Mouse (Mus musculus) kidney, postnatal 0 days (tissue): ENCODE results near the gene Shtn1. TPM values are rescaled to one million over a fixed set of nuclear protein-coding genes. Genes with fewer than 3 reads are reported as not detected.

Experiments
- ATAC-seq: fragments of 200-750 bp; cut with Nextera tagmentation; replicated peaks from 2 replicates; pipeline ENCODE4 v1.8.0; 2017; ENCODE audit warnings: low read depth, moderate number of reproducible peaks, moderate TSS enrichment, moderate library complexity; ENCODE audit not compliant: low FRiP score
- DNase-seq: peaks from one replicate; pipeline ENCODE4 v3.0.0-alpha.2; 2016; ENCODE audit warnings: low spot score
- H3K27ac ChIP-seq: fragments of 300-500 bp; sonication (generic); 2 replicates; pipeline ENCODE4 v1.5.1; 2014; ENCODE audit warnings: mild to moderate bottlenecking
- H3K27me3 ChIP-seq: fragments of 300-500 bp; sonication (generic); 2 replicates; pipeline ENCODE4 v1.6.1; 2014; ENCODE audit warnings: low read length, mixed read lengths; ENCODE audit not compliant: insufficient read depth
- H3K36me3 ChIP-seq: fragments of 300-500 bp; sonication (generic); 2 replicates; pipeline ENCODE4 v1.6.1; 2014; ENCODE audit warnings: low read length, mixed read lengths; ENCODE audit not compliant: insufficient read depth
- H3K4me1 ChIP-seq: fragments of 300-500 bp; sonication (generic); replicated peaks from 2 replicates; pipeline ENCODE4 v1.6.1; 2014; ENCODE audit warnings: antibody characterized with exemption, low read length, mixed read lengths; ENCODE audit not compliant: insufficient read depth
- H3K4me2 ChIP-seq: fragments of 300-500 bp; sonication (generic); 2 replicates; pipeline ENCODE4 v1.6.1; 2014; ENCODE audit warnings: mild to moderate bottlenecking, low read length, moderate library complexity, mixed read lengths
- H3K4me3 ChIP-seq: fragments of 300-500 bp; sonication (generic); replicated peaks from 2 replicates; pipeline ENCODE4 v1.5.1; 2014; ENCODE audit warnings: low read depth, low read length
- H3K9ac ChIP-seq: fragments of 300-500 bp; sonication (generic); 2 replicates; pipeline ENCODE4 v1.6.1; 2014; ENCODE audit warnings: low read depth, low read length
- H3K9me3 ChIP-seq: fragments of 300-500 bp; sonication (generic); replicated peaks from 2 replicates; pipeline ENCODE4 v1.6.1; 2016; ENCODE audit warnings: low read length, inconsistent platforms, mixed read lengths
- CTCF ChIP-seq: IDR thresholded peaks from 2 replicates; pipeline ENCODE4 v1.5.1; 2016; ENCODE audit warnings: antibody characterized with exemption, low read depth, mild to moderate bottlenecking, moderate library complexity
- WGBS: fragments of 180-500 bp; shearing (Covaris S2); extraction: QIAGEN DNeasy Blood & Tissue Kit; methylation state at CpG from one replicate; pipeline ENCODE4 v1.1.7; 2014; 5-methylcytosine and 5-hydroxymethylcytosine counted together
- polyA plus RNA-seq: library from polyadenylated mRNA; unstranded; fragments of >200 nt; fragmentation: Nextera tagmentation; extraction: Ambion mirVana; gene quantifications from 2 replicates; pipeline ENCODE4 v1.2.1, GENCODE M21; 2015

The Shtn1 gene
- polyA plus RNA-seq, 1 experiment from 2014 or later, result 3.4 TPM

DNA sequence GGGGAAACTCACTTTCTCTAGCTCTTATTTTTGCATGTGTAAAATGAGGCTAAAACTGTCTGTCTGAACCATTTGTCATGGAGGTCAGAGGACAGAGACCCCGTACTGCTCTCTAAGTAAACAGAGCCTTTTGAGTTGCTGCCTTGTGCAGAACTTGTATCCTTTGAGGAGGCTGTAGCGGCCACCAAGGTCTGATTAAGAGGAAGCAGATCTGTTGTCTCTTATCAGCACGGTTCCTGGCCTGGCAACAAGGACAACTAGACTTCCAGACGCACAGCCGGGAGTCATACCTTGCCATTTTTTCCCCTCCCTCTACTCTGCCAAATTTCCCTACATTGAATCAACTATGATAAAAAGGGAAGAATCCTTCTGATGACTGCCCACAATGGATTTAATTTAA lies 18.5 kb downstream of the Shtn1 start:
- no peaks in the 10 kb centered on the region for H3K27me3 ChIP-seq
- H3K4me3 ChIP-seq, result no peak overlapping the region
- H3K9ac ChIP-seq, result no peak overlapping the region
- no peak overlapping the region for H3K27ac ChIP-seq
- no peak overlapping the region for H3K4me2 ChIP-seq
- 36% methylated on average over 5 of the region's 5 CpGs for WGBS
- no peaks in the 10 kb centered on the region for H3K9me3 ChIP-seq
- ATAC-seq (no peak), DNase-seq (no peak)
- no peaks in the 10 kb centered on the region for H3K36me3 ChIP-seq
- H3K4me1 ChIP-seq, result no peaks in the 10 kb centered on the region
- TF ChIP-seq CTCF, result no peak

GRCm38 (mm10) chr19:59054632-59054951 lies 21.3 kb downstream of the Shtn1 start:
- Histone ChIP-seq H3K27ac (no peak overlapping the region), H3K4me3 (no peak overlapping the region), H3K4me1 (no peaks in the 10 kb centered on the region), H3K36me3 (no peaks in the 10 kb centered on the region), H3K4me2 (no peak overlapping the region), H3K9ac (no peak overlapping the region), H3K27me3 (no peaks in the 10 kb centered on the region), H3K9me3 (no peaks in the 10 kb centered on the region)
- WGBS, result 63% methylated on average over 6 of the region's 6 CpGs
- no peak for ATAC-seq
- TF ChIP-seq CTCF, result no peak
- no peak for DNase-seq

DNA sequence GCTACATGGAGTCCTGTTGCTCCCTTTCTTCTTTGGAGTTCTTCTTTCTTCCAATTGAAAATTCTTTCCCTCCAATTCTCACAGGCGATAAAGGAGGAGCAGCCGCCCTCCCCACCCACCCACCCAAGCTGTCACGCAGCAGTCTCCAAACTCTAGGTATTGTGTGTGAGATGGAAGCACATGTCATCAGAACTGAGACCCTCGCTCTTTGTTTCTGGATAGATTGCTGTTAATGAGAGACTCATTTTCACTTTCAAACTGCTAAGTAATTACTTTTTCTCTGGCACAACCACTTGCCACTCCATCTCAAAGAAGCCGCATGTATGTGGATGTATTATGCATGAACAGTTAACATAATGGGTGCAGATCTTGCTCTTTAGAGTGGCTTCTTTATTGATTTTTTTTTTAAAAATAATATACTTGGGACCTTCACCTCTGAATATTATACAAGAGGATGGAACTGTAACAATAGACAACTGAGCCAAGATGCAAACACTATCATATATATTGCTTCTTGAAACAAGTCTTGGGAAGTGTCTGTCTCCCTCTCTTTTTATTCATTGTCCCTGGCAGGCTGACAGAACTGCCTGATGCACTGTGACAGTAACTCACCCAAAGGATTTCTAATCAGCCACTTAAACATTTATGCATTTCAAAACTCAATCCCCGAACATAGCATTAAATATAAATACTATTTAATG lies 21.8 kb downstream of the Shtn1 start:
- 92% methylated on average over 6 of the region's 6 CpGs for WGBS
- no peaks in the 10 kb centered on the region for H3K4me1 ChIP-seq

DNA sequence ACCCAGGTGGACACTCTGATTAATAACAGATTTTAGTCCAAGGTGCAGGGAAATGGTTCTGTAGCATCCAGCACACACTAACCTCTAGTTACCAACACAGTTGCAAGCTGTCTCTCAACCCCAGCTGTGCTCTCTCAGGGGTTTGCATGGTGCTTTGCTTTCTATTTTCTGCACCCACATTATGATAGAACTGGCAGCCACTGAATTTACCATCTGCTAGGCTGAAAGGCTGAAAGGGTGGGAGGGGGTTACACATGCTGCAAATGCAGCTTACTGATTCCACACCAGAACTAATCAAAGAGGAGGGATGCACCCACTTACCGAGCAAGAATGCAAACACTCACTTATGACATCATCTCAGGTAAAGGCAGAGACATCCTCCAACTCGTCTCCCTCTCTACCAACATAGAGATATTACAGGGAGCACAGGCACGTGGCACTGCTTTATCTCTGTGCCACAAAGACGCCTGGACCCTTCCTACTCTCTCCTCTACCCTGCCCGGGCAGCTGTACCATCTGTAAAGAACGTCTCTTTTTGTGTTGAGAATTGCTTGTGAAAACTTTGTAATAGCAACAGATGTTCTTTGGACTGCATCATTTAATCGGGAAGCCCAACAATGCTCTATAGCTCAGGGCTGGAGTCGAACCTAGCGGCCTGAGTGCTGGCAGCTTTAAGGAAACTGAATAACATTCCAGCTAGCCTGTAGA lies 23.0 kb downstream of the Shtn1 start:
- ATAC-seq, result no peak
- Histone ChIP-seq H3K9ac (no peak overlapping the region), H3K36me3 (no peaks in the 10 kb centered on the region), H3K27me3 (no peaks in the 10 kb centered on the region), H3K4me1 (no peaks in the 10 kb centered on the region), H3K9me3 (no peaks in the 10 kb centered on the region), H3K4me2 (no peak overlapping the region), H3K4me3 (no peak overlapping the region), H3K27ac (no peak overlapping the region)
- no peak for TF ChIP-seq CTCF
- DNase-seq, result no peak
- 81% methylated on average over 9 of the region's 9 CpGs for WGBS

More for the DNA sequence above, 21.8 kb downstream of the Shtn1 start:
- Histone ChIP-seq H3K9me3 (no peaks in the 10 kb centered on the region), H3K9ac (no peak overlapping the region), H3K4me3 (no peak overlapping the region), H3K27ac (no peak overlapping the region), H3K36me3 (no peaks in the 10 kb centered on the region), H3K27me3 (no peaks in the 10 kb centered on the region), H3K4me2 (no peak overlapping the region)
- no peak for TF ChIP-seq CTCF
- ATAC-seq (no peak), DNase-seq (no peak)

GRCm38 (mm10) chr19:59052053-59052452 lies 23.8 kb downstream of the Shtn1 start:
- Histone ChIP-seq H3K27ac (no peak overlapping the region), H3K4me1 (no peaks in the 10 kb centered on the region), H3K9ac (no peak overlapping the region), H3K36me3 (no peaks in the 10 kb centered on the region), H3K4me2 (no peak overlapping the region), H3K9me3 (no peaks in the 10 kb centered on the region), H3K27me3 (no peaks in the 10 kb centered on the region), H3K4me3 (no peak overlapping the region)
- ATAC-seq (no peak), DNase-seq (no peak)
- 72% methylated on average over 4 of the region's 4 CpGs for WGBS
- no peak for TF ChIP-seq CTCF

DNA sequence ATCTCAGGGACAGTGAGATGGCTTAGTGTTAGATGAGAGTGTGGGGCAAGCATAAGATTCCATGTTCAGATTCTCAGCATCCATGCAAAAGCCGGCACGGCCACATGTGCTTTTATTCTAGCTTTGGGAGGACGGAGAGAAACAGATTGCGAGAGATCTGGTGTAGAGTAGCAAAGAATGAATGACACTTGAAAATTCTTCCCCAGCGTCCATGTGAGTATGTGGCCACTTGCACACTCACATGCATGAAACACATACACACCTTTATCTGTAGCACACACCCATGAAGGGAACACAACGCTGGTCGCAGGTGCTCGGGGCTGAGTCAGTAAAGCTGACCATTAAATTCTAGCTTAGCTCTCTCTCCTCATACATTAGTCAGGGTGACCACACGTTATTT lies 24.3 kb downstream of the Shtn1 start:
- DNase-seq, result no peak
- no peak for TF ChIP-seq CTCF
- H3K27ac ChIP-seq, result no peak overlapping the region
- H3K27me3 ChIP-seq, result no peaks in the 10 kb centered on the region
- H3K4me1 ChIP-seq, result no peaks in the 10 kb centered on the region
- no peaks in the 10 kb centered on the region for H3K9me3 ChIP-seq
- WGBS, result 87% methylated on average over 9 of the region's 9 CpGs
- no peak overlapping the region for H3K4me3 ChIP-seq
- H3K36me3 ChIP-seq, result no peaks in the 10 kb centered on the region
- no peak overlapping the region for H3K4me2 ChIP-seq
- ATAC-seq, result no peak
- H3K9ac ChIP-seq, result no peak overlapping the region

DNA sequence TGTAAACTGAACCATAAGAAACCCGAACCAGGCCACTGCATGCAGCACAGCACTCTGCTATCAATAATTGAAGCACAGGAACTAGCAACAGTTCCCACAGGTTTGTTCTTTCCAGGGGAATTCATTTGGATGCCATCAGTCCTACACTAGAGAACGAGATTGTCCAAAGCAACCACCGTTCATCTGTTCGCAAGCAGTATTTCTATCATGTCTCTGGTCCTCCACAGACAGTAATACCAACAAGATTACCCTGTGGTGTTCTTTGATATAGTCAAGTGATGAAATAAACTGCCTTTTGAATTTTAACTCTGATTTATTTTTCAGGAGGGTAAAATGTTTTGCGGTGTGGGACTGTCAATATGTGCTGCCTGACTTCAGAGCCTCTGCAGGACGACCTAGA lies 27.0 kb downstream of the Shtn1 start:
- H3K9ac ChIP-seq, result no peak overlapping the region
- no peak overlapping the region for H3K4me3 ChIP-seq
- no peak overlapping the region for H3K4me2 ChIP-seq
- no peak for DNase-seq
- no peak overlapping the region for H3K27ac ChIP-seq
- no peaks in the 10 kb centered on the region for H3K4me1 ChIP-seq
- H3K27me3 ChIP-seq, result no peaks in the 10 kb centered on the region
- 82% methylated on average over 6 of the region's 6 CpGs for WGBS
- ATAC-seq, result no peak
- no peaks in the 10 kb centered on the region for H3K36me3 ChIP-seq
- TF ChIP-seq CTCF, result no peak
- no peaks in the 10 kb centered on the region for H3K9me3 ChIP-seq
